Mouse (Mus musculus) hindbrain, embryonic 13.5 days (tissue): Measurements from ENCODE around the gene Glrp1. TPM values are rescaled to one million over a fixed set of nuclear protein-coding genes. Genes with fewer than 3 reads are reported as not detected.
A peak's percentile ranks its signal among the peaks of the same experiment; 100 is the strongest.

Source experiments
- ATAC-seq: fragments of 200-750 bp; cut with Nextera tagmentation; 2 replicates; pipeline ENCODE4 v1.8.0; 2017; ENCODE audit warnings: moderate TSS enrichment; ENCODE audit not compliant: low FRiP score
- H3K27ac ChIP-seq: fragments of 300-500 bp; sonication (generic); 2 replicates; pipeline ENCODE4 v1.5.1; 2015; ENCODE audit warnings: inconsistent platforms, mild to moderate bottlenecking, moderate library complexity
- H3K27me3 ChIP-seq: fragments of 300-500 bp; sonication (generic); 2 replicates; pipeline ENCODE4 v1.6.1; 2015; ENCODE audit warnings: mild to moderate bottlenecking, inconsistent platforms
- H3K36me3 ChIP-seq: fragments of 300-500 bp; sonication (generic); 2 replicates; pipeline ENCODE4 v1.6.1; 2015; ENCODE audit warnings: mild to moderate bottlenecking, inconsistent platforms
- H3K4me1 ChIP-seq: fragments of 300-500 bp; sonication (generic); replicated peaks from 2 replicates; pipeline ENCODE4 v1.6.1; 2015; ENCODE audit warnings: inconsistent platforms
- H3K4me2 ChIP-seq: fragments of 300-500 bp; sonication (generic); 2 replicates; pipeline ENCODE4 v1.6.1; 2015; ENCODE audit warnings: inconsistent platforms, mild to moderate bottlenecking, moderate library complexity
- H3K4me3 ChIP-seq: fragments of 300-500 bp; sonication (generic); 2 replicates; pipeline ENCODE4 v1.5.1; 2015; ENCODE audit warnings: mild to moderate bottlenecking, inconsistent platforms
- H3K9ac ChIP-seq: fragments of 300-500 bp; sonication (generic); 2 replicates; pipeline ENCODE4 v1.6.1; 2015; ENCODE audit warnings: mild to moderate bottlenecking, inconsistent platforms
- H3K9me3 ChIP-seq: fragments of 300-500 bp; sonication (generic); 2 replicates; pipeline ENCODE4 v1.6.1; 2016; ENCODE audit warnings: inconsistent platforms
- WGBS: fragments of 180-500 bp; shearing (Covaris S2); methylation state at CpG from one replicate; pipeline ENCODE4 v1.1.7; 2015; 5-methylcytosine and 5-hydroxymethylcytosine counted together
- polyA plus RNA-seq: library from polyadenylated mRNA; unstranded; fragments of >200 nt; fragmentation: Nextera tagmentation; extraction: Ambion mirVana; gene quantifications from 2 replicates; pipeline ENCODE4 v1.2.1, GENCODE M21; 2015

Gene Glrp1
- polyA plus RNA-seq: not detected in 2 replicates

DNA sequence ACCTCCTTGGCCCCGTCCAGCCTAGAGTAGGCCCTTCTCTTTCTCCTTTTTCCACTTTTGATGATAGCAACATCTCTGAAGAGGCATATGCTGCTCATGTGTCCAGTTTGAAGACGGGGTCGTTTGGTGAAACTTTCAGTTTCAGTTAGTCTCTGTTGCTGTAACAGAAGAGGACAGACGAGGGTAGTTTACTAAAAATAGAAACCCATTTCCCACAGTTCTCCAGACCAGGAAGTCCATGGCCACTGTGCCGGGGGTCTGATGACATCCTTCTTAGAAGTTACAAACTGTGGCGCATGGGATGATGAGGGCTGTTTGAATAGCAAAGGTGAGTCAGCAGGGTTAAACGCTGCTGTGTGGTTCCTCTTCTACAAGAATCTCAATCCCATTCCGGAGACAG, at the start of gene Glrp1:
Glrp1 (minus strand) TSS at position 278 of the 400 bp plus-strand sequence.
- no peaks in the 10 kb centered on the region for H3K9me3 ChIP-seq

GRCm38 (mm10) chr1:88559258-88559657, 49.4 kb upstream of the Glrp1 start:
- Histone ChIP-seq H3K9ac (no peak overlapping the region), H3K27ac (no peak overlapping the region), H3K9me3 (no peaks in the 10 kb centered on the region), H3K4me1 (peaks cover 11% of the 10 kb centered on the region; the same call in 1 of the 2 replicates), H3K36me3 (no peaks in the 10 kb centered on the region), H3K4me3 (no peak overlapping the region), H3K27me3 (no peaks in the 10 kb centered on the region), H3K4me2 (no peak overlapping the region)
- ATAC-seq: no peak
- WGBS: 21% methylated on average over 7 of the region's 7 CpGs

More for the DNA sequence above, at the start of gene Glrp1:
- Histone ChIP-seq H3K27ac (no peak within 1 kb of the TSS), H3K27me3 (peaks cover 3% of the 10 kb centered on the region; the same call in 1 of the 2 replicates), H3K4me1 (peaks cover 8% of the 10 kb centered on the region), H3K9ac (no peak within 1 kb of the TSS), H3K4me3 (no peak within 1 kb of the TSS), H3K4me2 (no peak within 1 kb of the TSS), H3K36me3 (no peaks in the 10 kb centered on the region)
- WGBS: 89% methylated on average over 8 of the region's 8 CpGs
- no peak for ATAC-seq

GRCm38 (mm10) chr1:88558793-88559192, 48.9 kb upstream of the Glrp1 start:
- Histone ChIP-seq H3K4me3 (no peak overlapping the region), H3K9me3 (no peaks in the 10 kb centered on the region), H3K9ac (no peak overlapping the region), H3K27me3 (no peaks in the 10 kb centered on the region), H3K27ac (no peak overlapping the region), H3K4me1 (peaks cover 14% of the 10 kb centered on the region; the same call in 1 of the 2 replicates), H3K4me2 (no peak overlapping the region), H3K36me3 (no peaks in the 10 kb centered on the region)
- ATAC-seq: no peak

GRCm38 (mm10) chr1:88556401-88556800, 46.5 kb upstream of the Glrp1 start:
- no peaks in the 10 kb centered on the region for H3K27me3 ChIP-seq
- no peak overlapping the region for H3K4me3 ChIP-seq
- H3K9ac ChIP-seq: no peak overlapping the region
- no peaks in the 10 kb centered on the region for H3K36me3 ChIP-seq
- 90% methylated on average over 11 of the region's 11 CpGs for WGBS
- no peak for ATAC-seq
- peaks cover 19% of the 10 kb centered on the region for H3K4me1 ChIP-seq
- no peak overlapping the region for H3K4me2 ChIP-seq
- no peaks in the 10 kb centered on the region for H3K9me3 ChIP-seq
- H3K27ac ChIP-seq: no peak overlapping the region

DNA sequence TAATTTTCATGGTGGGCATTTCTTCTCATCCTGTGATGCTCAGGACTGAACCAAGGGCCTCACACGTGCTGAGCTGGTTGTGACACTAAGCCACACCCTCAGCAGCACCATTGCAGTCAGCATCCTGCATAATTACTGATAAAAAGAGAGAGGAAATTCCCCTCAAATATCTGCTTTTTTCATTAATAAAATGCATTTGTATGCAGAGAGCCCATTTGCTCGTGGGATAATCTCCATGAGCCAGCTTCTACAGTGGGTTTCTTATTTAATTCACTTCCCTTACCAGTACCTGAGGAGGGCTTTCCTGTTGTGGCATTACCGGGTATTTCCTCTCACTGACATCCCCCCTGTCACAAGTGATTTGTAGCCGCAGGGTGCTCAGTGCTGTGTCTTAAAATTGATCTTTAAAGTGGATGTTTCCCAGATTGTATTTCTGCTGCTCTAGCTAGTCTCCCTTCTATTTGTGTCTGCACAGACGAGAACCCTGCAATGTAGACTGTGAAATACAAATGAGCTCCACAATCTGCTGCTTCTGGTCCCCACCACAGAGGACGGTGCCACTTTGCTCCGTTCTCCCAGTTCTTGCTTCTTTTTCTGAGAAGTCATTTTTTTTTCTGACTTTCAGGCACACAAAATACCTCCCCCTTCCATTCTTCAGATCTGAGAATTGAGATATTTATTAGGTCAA, 43.8 kb upstream of the Glrp1 start:
- Histone ChIP-seq H3K9ac (no peak overlapping the region; the same call in 1 of the 2 replicates), H3K9me3 (no peaks in the 10 kb centered on the region), H3K36me3 (no peaks in the 10 kb centered on the region), H3K27ac (no peak overlapping the region; the same call in 1 of the 2 replicates), H3K27me3 (no peaks in the 10 kb centered on the region), H3K4me1 (peaks cover 8% of the 10 kb centered on the region), H3K4me2 (no peak overlapping the region), H3K4me3 (no peak overlapping the region)
- 49% methylated on average over 7 of the region's 7 CpGs for WGBS
- ATAC-seq: no peak

DNA sequence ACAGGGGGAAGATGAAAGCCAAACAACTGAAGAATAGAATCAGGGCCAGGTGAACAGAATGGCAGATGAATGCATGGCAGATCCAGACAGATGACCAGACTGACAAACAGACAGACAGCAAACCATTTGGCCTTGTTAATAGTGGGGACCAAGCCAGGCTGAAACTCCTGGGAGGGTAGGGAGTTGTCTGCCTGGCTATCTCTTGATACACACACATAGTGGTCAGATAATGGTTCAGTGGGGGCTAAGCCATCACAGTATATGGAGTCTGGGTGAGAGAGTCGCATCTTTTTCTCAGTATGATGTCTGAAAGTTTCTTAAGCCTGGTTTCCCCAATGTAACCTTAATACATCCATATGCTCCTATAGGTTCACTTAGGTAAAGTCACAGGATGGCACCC, 39.4 kb upstream of the Glrp1 start:
- no peak overlapping the region for H3K27ac ChIP-seq
- no peak overlapping the region for H3K4me2 ChIP-seq
- WGBS: 91% methylated on average over 1 of the region's 1 CpGs
- peaks cover 8% of the 10 kb centered on the region for H3K4me1 ChIP-seq
- no peaks in the 10 kb centered on the region for H3K9me3 ChIP-seq
- no peaks in the 10 kb centered on the region for H3K27me3 ChIP-seq
- H3K4me3 ChIP-seq: no peak overlapping the region
- no peak overlapping the region for H3K9ac ChIP-seq
- no peak for ATAC-seq
- H3K36me3 ChIP-seq: no peaks in the 10 kb centered on the region

GRCm38 (mm10) chr1:88547172-88547571, 37.3 kb upstream of the Glrp1 start:
- H3K4me1 ChIP-seq: no peaks in the 10 kb centered on the region
- H3K4me2 ChIP-seq: no peak overlapping the region
- no peak overlapping the region for H3K9ac ChIP-seq
- H3K27ac ChIP-seq: no peak overlapping the region
- no peaks in the 10 kb centered on the region for H3K9me3 ChIP-seq
- no peaks in the 10 kb centered on the region for H3K36me3 ChIP-seq
- no peak for ATAC-seq
- 92% methylated on average over 7 of the region's 7 CpGs for WGBS
- 0 out of 2 replicates have a peak, but pooled peaks cover 2% of the 10 kb centered on the region for H3K27me3 ChIP-seq
- no peak overlapping the region for H3K4me3 ChIP-seq

- no peak overlapping the region for H3K27ac ChIP-seq
- 0 out of 2 replicates have a peak, but pooled peaks cover 2% of the 10 kb centered on the region for H3K27me3 ChIP-seq
- H3K9me3 ChIP-seq: no peaks in the 10 kb centered on the region
- no peak overlapping the region for H3K4me2 ChIP-seq
- no peak for ATAC-seq
- H3K4me1 ChIP-seq: 0 out of 2 replicates have a peak, but pooled peaks cover 6% of the 10 kb centered on the region
- no peaks in the 10 kb centered on the region for H3K36me3 ChIP-seq
- H3K4me3 ChIP-seq: no peak overlapping the region
- WGBS: 73% methylated on average over 4 of the region's 4 CpGs
- no peak overlapping the region for H3K9ac ChIP-seq
Measured at GRCm38 (mm10) chr1:88543608-88544007, 33.7 kb upstream of the Glrp1 start.

GRCm38 (mm10) chr1:88539823-88540222, 30.0 kb upstream of the Glrp1 start:
- Histone ChIP-seq H3K9ac (no peak overlapping the region), H3K9me3 (no peaks in the 10 kb centered on the region), H3K4me1 (0 out of 2 replicates have a peak, but pooled peaks cover 6% of the 10 kb centered on the region), H3K36me3 (no peaks in the 10 kb centered on the region), H3K4me2 (no peak overlapping the region), H3K4me3 (no peak overlapping the region), H3K27me3 (0 out of 2 replicates have a peak, but pooled peaks cover 2% of the 10 kb centered on the region), H3K27ac (peak overlapping the region; percentile 61)
- WGBS: 54% methylated on average over 3 of the region's 3 CpGs
- no peak for ATAC-seq

DNA sequence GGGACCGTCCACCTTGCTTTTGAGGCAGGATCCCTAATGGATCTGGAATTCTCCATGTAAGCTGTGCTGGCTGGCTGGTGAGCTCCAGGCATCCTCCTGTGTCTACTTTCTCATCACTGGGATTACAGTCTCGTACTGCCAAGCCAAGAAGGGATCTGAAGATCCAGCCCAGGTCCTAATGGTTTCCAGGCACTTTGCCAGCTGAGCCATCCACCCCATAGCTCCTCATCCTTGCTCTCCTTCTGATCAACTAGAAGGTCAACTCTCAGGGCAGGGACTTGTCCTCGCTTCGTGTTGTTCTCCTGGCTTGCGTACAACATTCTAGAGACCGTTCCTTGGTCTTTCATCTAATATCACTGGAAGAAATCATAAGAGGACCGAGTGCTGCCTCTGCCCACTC, 29.4 kb upstream of the Glrp1 start:
- H3K9ac ChIP-seq: no peak overlapping the region
- peak overlapping the region; percentile 61; the same call in 1 of the 2 replicates for H3K27ac ChIP-seq
- H3K9me3 ChIP-seq: no peaks in the 10 kb centered on the region
- ATAC-seq: no peak
- H3K27me3 ChIP-seq: 0 out of 2 replicates have a peak, but pooled peaks cover 2% of the 10 kb centered on the region
- H3K4me1 ChIP-seq: 0 out of 2 replicates have a peak, but pooled peaks cover 6% of the 10 kb centered on the region
- H3K36me3 ChIP-seq: no peaks in the 10 kb centered on the region
- no peak overlapping the region for H3K4me3 ChIP-seq
- no peak overlapping the region for H3K4me2 ChIP-seq
- 78% methylated on average over 7 of the region's 7 CpGs for WGBS

GRCm38 (mm10) chr1:88536308-88536707, 26.4 kb upstream of the Glrp1 start:
- no peaks in the 10 kb centered on the region for H3K27me3 ChIP-seq
- 90% methylated on average over 1 of the region's 1 CpGs for WGBS
- H3K9ac ChIP-seq: no peak overlapping the region
- no peak for ATAC-seq
- no peaks in the 10 kb centered on the region for H3K36me3 ChIP-seq
- H3K27ac ChIP-seq: no peak overlapping the region
- no peak overlapping the region for H3K4me2 ChIP-seq
- no peak overlapping the region for H3K4me3 ChIP-seq
- H3K4me1 ChIP-seq: 0 out of 2 replicates have a peak, but pooled peaks cover 6% of the 10 kb centered on the region
- no peaks in the 10 kb centered on the region for H3K9me3 ChIP-seq

- no peaks in the 10 kb centered on the region for H3K9me3 ChIP-seq
- H3K4me1 ChIP-seq: no peaks in the 10 kb centered on the region
- H3K4me2 ChIP-seq: no peak overlapping the region
- H3K36me3 ChIP-seq: no peaks in the 10 kb centered on the region
- ATAC-seq: no peak
- H3K4me3 ChIP-seq: no peak overlapping the region
- no peaks in the 10 kb centered on the region for H3K27me3 ChIP-seq
- no peak overlapping the region for H3K9ac ChIP-seq
- 69% methylated on average over 5 of the region's 5 CpGs for WGBS
- no peak overlapping the region for H3K27ac ChIP-seq
Measured at GRCm38 (mm10) chr1:88534091-88534490, 24.2 kb upstream of the Glrp1 start.

DNA sequence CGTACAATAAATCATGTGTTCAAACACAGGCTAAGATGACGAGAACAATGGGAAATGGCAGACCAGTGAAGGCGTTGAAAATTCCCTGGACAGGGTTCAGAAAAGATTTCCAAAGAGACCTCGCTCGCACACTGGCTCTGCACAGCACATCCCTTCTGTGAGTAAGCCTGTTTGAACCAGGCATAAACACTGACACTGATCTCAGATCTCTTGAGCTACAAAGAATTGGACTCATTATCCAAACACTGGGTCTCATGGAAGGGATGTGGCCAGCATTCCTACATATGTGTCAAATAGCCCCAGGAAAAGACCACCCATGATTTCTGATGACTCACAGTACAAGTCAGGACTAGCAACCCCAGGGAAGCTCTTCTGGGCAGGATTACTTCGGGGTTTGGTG, 16.3 kb upstream of the Glrp1 start:
- no peaks in the 10 kb centered on the region for H3K4me1 ChIP-seq
- WGBS: 47% methylated on average over 6 of the region's 6 CpGs
- H3K27me3 ChIP-seq: peaks cover 3% of the 10 kb centered on the region; the same call in 1 of the 2 replicates
- ATAC-seq: no peak
- no peak overlapping the region for H3K9ac ChIP-seq
- H3K27ac ChIP-seq: no peak overlapping the region
- no peaks in the 10 kb centered on the region for H3K36me3 ChIP-seq
- H3K9me3 ChIP-seq: no peaks in the 10 kb centered on the region
- H3K4me2 ChIP-seq: no peak overlapping the region
- H3K4me3 ChIP-seq: no peak overlapping the region
